ENCODE assay signal across 14 mouse cellular contexts in the genomic region with DNA sequence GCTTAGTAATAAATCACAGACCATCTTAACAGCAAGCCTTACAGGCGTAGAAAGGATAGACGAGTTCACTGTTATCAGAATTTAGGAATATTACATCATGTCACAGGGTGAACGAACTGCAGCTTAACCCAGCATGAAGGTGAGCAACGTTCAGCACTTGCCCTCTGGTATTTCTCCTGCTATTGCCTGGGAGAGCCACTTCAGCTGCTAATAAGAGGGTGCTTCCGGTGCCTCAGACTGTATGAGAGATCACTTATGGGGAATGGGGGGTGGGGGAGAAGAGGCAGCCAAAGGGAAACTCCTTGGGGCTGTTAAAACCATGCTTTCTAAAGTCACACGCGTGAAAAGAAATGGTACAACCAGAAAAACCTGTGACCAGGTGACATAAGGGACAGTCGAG.
DNase-seq lines count a peak whose midpoint lies in the region; ATAC-seq and TF ChIP-seq lines count a peak whose summit lies in the region.
"Had no signal": no experiment of that assay in that cellular context is flagged by ENCODE, and none has a peak within 500 bp of the region (broad histone marks: within the 10 kb centered on the region; RNA-seq: fewer than 3 reads in every experiment).

No protein-coding gene starts in this region.

- no peaks in the 10 kb centered on the region for H3K9me3 ChIP-seq in heart, postnatal 0 days (replicated peaks; ENCODE audit: control insufficient read depth, low read length)
- no peaks in the 10 kb centered on the region for H3K9me3 ChIP-seq in MEL (replicated peaks; ENCODE audit: insufficient read depth, low read length)
- H3K9me3 ChIP-seq in embryonic facial prominence, embryonic 14.5 days (ENCODE audit: control insufficient read depth, low read length): no peaks in the 10 kb centered on the region
- H3K9me3 ChIP-seq in liver, postnatal 0 days (ENCODE audit: low read length): no peaks in the 10 kb centered on the region
- H3K9me3 ChIP-seq: G1E; midbrain, embryonic 12.5 days had no signal

- no peaks in the 10 kb centered on the region for H3K79me2 ChIP-seq in MEL (ENCODE audit: control insufficient read depth, insufficient read depth, low read length, poor library complexity)

- peak overlapping the region; percentile 49 for H3K4me3 ChIP-seq in heart, postnatal 0 days (ENCODE audit: low read depth, low read length)
- H3K4me3 ChIP-seq in MEL (ENCODE audit: control insufficient read depth in 1 of 2, insufficient read depth in 1 of 2, low read depth in 2 of 2, low read length in 2 of 2): peak overlapping the region; percentile 42 to 67
- no peak overlapping the region for H3K4me3 ChIP-seq in embryonic facial prominence, embryonic 14.5 days (ENCODE audit: low read depth, low read length)
- H3K4me3 ChIP-seq in liver, postnatal 0 days (ENCODE audit: low read depth, low read length): peak overlapping the region; percentile 37
- H3K4me3 ChIP-seq in left cerebral cortex, adult 2 months: no peak overlapping the region
- H3K4me3 ChIP-seq: midbrain, embryonic 12.5 days had no signal

- WGBS in heart, postnatal 0 days: 38% methylated on average over 8 of the region's 8 CpGs
- 62% methylated on average over 8 of the region's 8 CpGs for WGBS in embryonic facial prominence, embryonic 14.5 days
- 47% methylated on average over 8 of the region's 8 CpGs for WGBS in liver, postnatal 0 days (ENCODE audit: insufficient replicate concordance)

- intact Hi-C loops in heart, postnatal 25 days (cut with DNase I): loop anchor here (2.0 to 10.0 kb wide), 4 partner anchors 329 to 1047 kb away; no protein-coding TSS in a partner anchor
- intact Hi-C loops in left cerebral cortex, adult 2 months (cut with DNase I): loop anchor here (2.0 to 5.0 kb wide), 5 partner anchors 329 to 1019 kb away; no protein-coding TSS in a partner anchor

- no peak overlapping the region for H3K27ac ChIP-seq in heart, postnatal 0 days (ENCODE audit: low read depth)
- H3K27ac ChIP-seq in MEL (ENCODE audit: control insufficient read depth, low read depth, low read length): no peak overlapping the region
- no peak overlapping the region for H3K27ac ChIP-seq in embryonic facial prominence, embryonic 14.5 days (replicated peaks; ENCODE audit: low read depth, low read length)
- no peak overlapping the region for H3K27ac ChIP-seq in liver, postnatal 0 days (ENCODE audit: low read depth)
- H3K27ac ChIP-seq in left cerebral cortex, adult 2 months: no peak overlapping the region
- H3K27ac ChIP-seq: midbrain, embryonic 12.5 days had no signal

- no peak for TF ChIP-seq RAD21 in MEL (IDR thresholded peaks at IDR 0.05; ENCODE audit: low read depth, low read length)

- no peak for ATAC-seq in heart, postnatal 0 days (ENCODE audit: insufficient read depth, low read depth)
- no peak for ATAC-seq in embryonic facial prominence, embryonic 14.5 days (ENCODE audit: low read depth)
- no peak for ATAC-seq in liver, postnatal 0 days
- ATAC-seq in activated CD4-positive, CD25-positive, alpha-beta regulatory T cell, adult 4 months: no peak
- ATAC-seq: inflammation-experienced regulatory T-cells, adult 6 months had no signal

- DNase-seq in heart, postnatal 0 days (ENCODE audit: low spot score): no peak
- DNase-seq in heart, postnatal 25 days (ENCODE audit: low spot score): no peak
- peak; percentile 19 for DNase-seq in MEL (ENCODE audit: low read depth, low spot score)
- DNase-seq in embryonic facial prominence, embryonic 14.5 days (ENCODE audit: low spot score): no peak
- DNase-seq in liver, postnatal 0 days: no peak
- no peak for DNase-seq in left cerebral cortex, adult 2 months (ENCODE audit: extremely low spot score in 1 of 2, low spot score in 2 of 2)
- DNase-seq: adrenal gland, adult 8-10 months; cerebellum, adult 11-12 months; layer of hippocampus, postnatal 36 days; thymus, postnatal 25 days had no signal

- H3K36me3 ChIP-seq in heart, postnatal 0 days (replicated peaks; ENCODE audit: control insufficient read depth, insufficient read depth, low read length): no peaks in the 10 kb centered on the region
- H3K36me3 ChIP-seq in MEL (ENCODE audit: control insufficient read depth in 1 of 2, insufficient read depth in 2 of 2, low read length in 2 of 2): no peaks in the 10 kb centered on the region
- H3K36me3 ChIP-seq in embryonic facial prominence, embryonic 14.5 days (ENCODE audit: control insufficient read depth, insufficient read depth, low read length): no peaks in the 10 kb centered on the region
- H3K36me3 ChIP-seq in liver, postnatal 0 days (replicated peaks; ENCODE audit: insufficient read depth, low read length): no peaks in the 10 kb centered on the region
- H3K36me3 ChIP-seq: G1E; midbrain, embryonic 12.5 days had no signal

- H3K9ac ChIP-seq in heart, postnatal 0 days (replicated peaks; ENCODE audit: low read depth, low read length): peak overlapping the region; percentile 47; the same call in 1 of the 2 replicates
- peak overlapping the region; percentile 13; the same call in 1 of the 2 replicates for H3K9ac ChIP-seq in MEL (ENCODE audit: control insufficient read depth, low read depth, low read length, poor library complexity, severe bottlenecking)
- 0 out of 2 replicates have a peak overlapping the region, but pooled peaks have one; percentile 37 for H3K9ac ChIP-seq in embryonic facial prominence, embryonic 14.5 days (ENCODE audit: low read depth, low read length)
- H3K9ac ChIP-seq in liver, postnatal 0 days (replicated peaks): no peak overlapping the region
- H3K9ac ChIP-seq: midbrain, embryonic 12.5 days had no signal

- no peak for TF ChIP-seq CTCF in heart, postnatal 0 days (IDR thresholded peaks at IDR 0.05; ENCODE audit: low read depth)
- no peak for TF ChIP-seq CTCF in MEL (IDR thresholded peaks at IDR 0.05 in 2 of 3, conservative IDR thresholded peaks at IDR 0.05 in 1 of 3; ENCODE audit: control insufficient read depth in 1 of 3, insufficient read depth in 1 of 3, low read depth in 2 of 3, low read length in 3 of 3, poor library complexity in 1 of 3, severe bottlenecking in 1 of 3)
- TF ChIP-seq CTCF in liver, postnatal 0 days (IDR thresholded peaks at IDR 0.05; ENCODE audit: low read depth): no peak
- no peak for TF ChIP-seq CTCF in left cerebral cortex, adult 2 months (IDR thresholded peaks at IDR 0.05)

- H3K4me1 ChIP-seq in heart, postnatal 0 days (ENCODE audit: control insufficient read depth, insufficient read depth): no peaks in the 10 kb centered on the region
- no peaks in the 10 kb centered on the region for H3K4me1 ChIP-seq in MEL (ENCODE audit: control insufficient read depth in 1 of 2, insufficient read depth in 2 of 2, low read length in 2 of 2)
- H3K4me1 ChIP-seq in embryonic facial prominence, embryonic 14.5 days (ENCODE audit: control insufficient read depth, insufficient read depth, low read length): no peaks in the 10 kb centered on the region
- H3K4me1 ChIP-seq in liver, postnatal 0 days (ENCODE audit: insufficient read depth): 0 out of 2 replicates have a peak, but pooled peaks cover 4% of the 10 kb centered on the region
- H3K4me1 ChIP-seq: midbrain, embryonic 12.5 days had no signal

- TF ChIP-seq EP300 in heart, postnatal 0 days (IDR thresholded peaks at IDR 0.05; ENCODE audit: low read depth): no peak
- TF ChIP-seq EP300 in MEL (IDR thresholded peaks at IDR 0.05; ENCODE audit: low read depth in 1 of 2, low read length in 2 of 2): no peak
- TF ChIP-seq EP300 in liver, postnatal 0 days (IDR thresholded peaks at IDR 0.05; ENCODE audit: low read depth): no peak

- no peak for TF ChIP-seq POLR2A in MEL (IDR thresholded peaks at IDR 0.05; ENCODE audit: control insufficient read depth in 1 of 2, insufficient read depth in 1 of 2, low read depth in 1 of 2, low read length in 2 of 2, poor library complexity in 1 of 2)

- H3K27me3 ChIP-seq in heart, postnatal 0 days (ENCODE audit: control insufficient read depth, insufficient read depth, low read length): no peaks in the 10 kb centered on the region
- H3K27me3 ChIP-seq in MEL (ENCODE audit: control insufficient read depth in 1 of 2, insufficient read depth in 2 of 2, low read length in 2 of 2): peaks cover 0 to 8% of the 10 kb centered on the region in 2 experiments; a peak in 1 of 4 replicates
- H3K27me3 ChIP-seq in embryonic facial prominence, embryonic 14.5 days (replicated peaks; ENCODE audit: control insufficient read depth, insufficient read depth, low read length): no peaks in the 10 kb centered on the region
- H3K27me3 ChIP-seq in liver, postnatal 0 days (ENCODE audit: insufficient read depth, low read length): no peaks in the 10 kb centered on the region

- H3K4me2 ChIP-seq in heart, postnatal 0 days (ENCODE audit: low read depth, low read length): peak overlapping the region; percentile 61
- peak overlapping the region; percentile 40 for H3K4me2 ChIP-seq in embryonic facial prominence, embryonic 14.5 days (ENCODE audit: low read depth, low read length)
- H3K4me2 ChIP-seq in liver, postnatal 0 days (ENCODE audit: low read depth, low read length): peak overlapping the region; percentile 63
- H3K4me2 ChIP-seq: midbrain, embryonic 12.5 days had no signal

TF ChIP-seq in MEL, 35 proteins besides CTCF, POLR2A, EP300 and RAD21:
- TF ChIP-seq JUND (IDR thresholded peaks at IDR 0.05; ENCODE audit: low read depth, low read length): no peak
- TF ChIP-seq POLR2AphosphoS5 (IDR thresholded peaks at IDR 0.05; ENCODE audit: borderline replicate concordance, low read depth, low read length): no peak
- no peak for TF ChIP-seq UBTF (IDR thresholded peaks at IDR 0.05; ENCODE audit: borderline replicate concordance, insufficient read depth, low read depth, low read length)
- TF ChIP-seq ELF1 (IDR thresholded peaks at IDR 0.05; ENCODE audit: low read depth, low read length): no peak
- TF ChIP-seq SMC3 (IDR thresholded peaks at IDR 0.05; ENCODE audit: low read depth, low read length): no peak
- no peak for TF ChIP-seq ZC3H11A (IDR thresholded peaks at IDR 0.05; ENCODE audit: low read depth, low read length)
- no peak for TF ChIP-seq RCOR1 (IDR thresholded peaks at IDR 0.05; ENCODE audit: low read depth, low read length)

Comparison
In these comparisons a context has a peak if more than half of its experiments do, and no peak if none do; other contexts are left out.
1. H3K4me3 ChIP-seq: peak in heart, postnatal 0 days (single experiment), MEL (2 of 2) and liver, postnatal 0 days (single experiment); none in embryonic facial prominence, embryonic 14.5 days (single experiment) and left cerebral cortex, adult 2 months (single experiment).
2. Peak in every context shown above with its lines, with median percentiles within 50 percentile points of each other: H3K4me2 ChIP-seq.